Mouse (Mus musculus): ENCODE measurements around the gene Acer1. TPM values are rescaled to one million over a fixed set of nuclear protein-coding genes. Genes with fewer than 3 reads are reported as not detected.

The Acer1 gene
- polyA plus RNA-seq, 1 experiment from 2014 or later: not detected

- Histone ChIP-seq H3K27me3 (no peaks in the 10 kb centered on the region), H3K9me3 (no peaks in the 10 kb centered on the region), H3K27ac (replicated peaks) (no peak overlapping the region), H3K4me1 (no peaks in the 10 kb centered on the region), H3K4me3 (no peak overlapping the region), H3K36me3 (no peaks in the 10 kb centered on the region), H3K9ac (replicated peaks) (no peak overlapping the region), H3K4me2 (replicated peaks) (no peak overlapping the region)
- no peak for ATAC-seq (ENCODE audit: low FRiP score, low read depth)
- 82% methylated on average over 6 of the region's 6 CpGs for WGBS
Observed at GRCm38 (mm10) chr17:56963646-56964045, 18.3 kb downstream of the Acer1 start.

GRCm38 (mm10) chr17:56962642-56963405 lies 19.1 kb downstream of the Acer1 start:
- Histone ChIP-seq H3K4me2 (replicated peaks) (no peak overlapping the region), H3K4me1 (no peaks in the 10 kb centered on the region), H3K36me3 (no peaks in the 10 kb centered on the region), H3K27ac (replicated peaks) (no peak overlapping the region), H3K9ac (replicated peaks) (no peak overlapping the region), H3K27me3 (no peaks in the 10 kb centered on the region), H3K4me3 (no peak overlapping the region), H3K9me3 (no peaks in the 10 kb centered on the region)
- no peak for ATAC-seq (ENCODE audit: low FRiP score, low read depth)
- WGBS: 77% methylated on average over 5 of the region's 5 CpGs

GRCm38 (mm10) chr17:56961880-56962279 lies 20.0 kb downstream of the Acer1 start:
- WGBS: 97% methylated on average over 4 of the region's 4 CpGs
- H3K9ac ChIP-seq (replicated peaks): no peak overlapping the region
- no peaks in the 10 kb centered on the region for H3K36me3 ChIP-seq
- H3K4me2 ChIP-seq (replicated peaks): no peak overlapping the region
- no peak for ATAC-seq (ENCODE audit: low FRiP score, low read depth)
- no peak overlapping the region for H3K27ac ChIP-seq (replicated peaks)
- no peaks in the 10 kb centered on the region for H3K9me3 ChIP-seq
- no peaks in the 10 kb centered on the region for H3K4me1 ChIP-seq
- no peak overlapping the region for H3K4me3 ChIP-seq
- H3K27me3 ChIP-seq: no peaks in the 10 kb centered on the region

- no peaks in the 10 kb centered on the region for H3K36me3 ChIP-seq
Observed at GRCm38 (mm10) chr17:56958667-56959066, 23.3 kb downstream of the Acer1 start.

GRCm38 (mm10) chr17:56957763-56958429 lies 24.0 kb downstream of the Acer1 start:
- Histone ChIP-seq H3K4me3 (no peak overlapping the region), H3K4me1 (no peaks in the 10 kb centered on the region), H3K9ac (replicated peaks) (no peak overlapping the region), H3K27ac (replicated peaks) (no peak overlapping the region), H3K4me2 (replicated peaks) (no peak overlapping the region), H3K9me3 (no peaks in the 10 kb centered on the region), H3K36me3 (no peaks in the 10 kb centered on the region), H3K27me3 (no peaks in the 10 kb centered on the region)
- no peak for ATAC-seq (ENCODE audit: low FRiP score, low read depth)
- WGBS: 36% methylated on average over 11 of the region's 11 CpGs

More at GRCm38 (mm10) chr17:56958667-56959066, 23.3 kb downstream of the Acer1 start:
- Histone ChIP-seq H3K4me3 (no peak overlapping the region), H3K4me1 (no peaks in the 10 kb centered on the region), H3K27ac (replicated peaks) (no peak overlapping the region), H3K27me3 (no peaks in the 10 kb centered on the region), H3K9me3 (no peaks in the 10 kb centered on the region), H3K4me2 (replicated peaks) (no peak overlapping the region), H3K9ac (replicated peaks) (no peak overlapping the region)
- no peak for ATAC-seq (ENCODE audit: low FRiP score, low read depth)
- WGBS: 79% methylated on average over 4 of the region's 4 CpGs

GRCm38 (mm10) chr17:56954871-56955270 lies 27.1 kb downstream of the Acer1 start:
- H3K4me1 ChIP-seq: no peaks in the 10 kb centered on the region
- no peak for ATAC-seq (ENCODE audit: low FRiP score, low read depth)
- no peak overlapping the region for H3K4me3 ChIP-seq
- no peaks in the 10 kb centered on the region for H3K9me3 ChIP-seq
- H3K36me3 ChIP-seq: no peaks in the 10 kb centered on the region
- no peak overlapping the region for H3K4me2 ChIP-seq (replicated peaks)
- H3K27ac ChIP-seq (replicated peaks): no peak overlapping the region
- H3K9ac ChIP-seq (replicated peaks): no peak overlapping the region
- peaks cover 3% of the 10 kb centered on the region; the same call in 1 of the 2 replicates for H3K27me3 ChIP-seq
- WGBS: 86% methylated on average over 7 of the region's 7 CpGs

- Histone ChIP-seq H3K4me1 (no peaks in the 10 kb centered on the region), H3K4me2 (replicated peaks) (no peak overlapping the region), H3K9me3 (no peaks in the 10 kb centered on the region), H3K9ac (replicated peaks) (no peak overlapping the region), H3K27ac (replicated peaks) (no peak overlapping the region), H3K27me3 (peaks cover 3% of the 10 kb centered on the region; the same call in 1 of the 2 replicates), H3K36me3 (no peaks in the 10 kb centered on the region), H3K4me3 (no peak overlapping the region)
- ATAC-seq (ENCODE audit: low FRiP score, low read depth): no peak
- WGBS: 83% methylated on average over 1 of the region's 1 CpGs
Observed at GRCm38 (mm10) chr17:56952639-56953038, 29.3 kb downstream of the Acer1 start.

- no peaks in the 10 kb centered on the region for H3K4me1 ChIP-seq
- no peaks in the 10 kb centered on the region for H3K36me3 ChIP-seq
- 22% methylated on average over 3 of the region's 3 CpGs for WGBS
- no peak overlapping the region for H3K9ac ChIP-seq (replicated peaks)
- no peak overlapping the region for H3K27ac ChIP-seq (replicated peaks)
- no peaks in the 10 kb centered on the region; the same call in 1 of the 2 replicates for H3K9me3 ChIP-seq
- ATAC-seq (ENCODE audit: low FRiP score, low read depth): no peak
- H3K4me3 ChIP-seq: no peak overlapping the region
- peaks cover 3% of the 10 kb centered on the region; the same call in 1 of the 2 replicates for H3K27me3 ChIP-seq
- no peak overlapping the region for H3K4me2 ChIP-seq (replicated peaks)
Observed at GRCm38 (mm10) chr17:56950915-56951314, 31.0 kb downstream of the Acer1 start.

- Histone ChIP-seq H3K36me3 (no peaks in the 10 kb centered on the region), H3K9ac (replicated peaks) (no peak overlapping the region), H3K4me2 (replicated peaks) (no peak overlapping the region), H3K4me1 (peaks cover 15% of the 10 kb centered on the region), H3K4me3 (no peak overlapping the region), H3K27me3 (peaks cover 10% of the 10 kb centered on the region), H3K27ac (replicated peaks) (no peak overlapping the region), H3K9me3 (no peaks in the 10 kb centered on the region)
- 91% methylated on average over 4 of the region's 4 CpGs for WGBS
- ATAC-seq (ENCODE audit: low FRiP score, low read depth): no peak
Observed at GRCm38 (mm10) chr17:56938751-56939150, 43.2 kb downstream of the Acer1 start.

- Histone ChIP-seq H3K27ac (replicated peaks) (no peak overlapping the region), H3K9ac (replicated peaks) (no peak overlapping the region), H3K4me1 (peaks cover 35% of the 10 kb centered on the region), H3K9me3 (no peaks in the 10 kb centered on the region), H3K36me3 (no peaks in the 10 kb centered on the region), H3K27me3 (peaks cover 10% of the 10 kb centered on the region), H3K4me2 (replicated peaks) (no peak overlapping the region), H3K4me3 (no peak overlapping the region)
- no peak for ATAC-seq (ENCODE audit: low FRiP score, low read depth)
- 97% methylated on average over 7 of the region's 7 CpGs for WGBS
Observed at GRCm38 (mm10) chr17:56936731-56937130, 45.2 kb downstream of the Acer1 start.

GRCm38 (mm10) chr17:56935363-56936131 lies 46.4 kb downstream of the Acer1 start, which contains the start of gene Mllt1:
Mllt1 (minus strand) TSS chr17:56935415.
- H3K9me3 ChIP-seq: no peaks in the 10 kb centered on the region
- peaks cover 10% of the 10 kb centered on the region for H3K27me3 ChIP-seq
- H3K36me3 ChIP-seq: no peaks in the 10 kb centered on the region
- 2% methylated on average over 71 of the region's 76 CpGs for WGBS
- peak within 1 kb of the TSS; percentile 98 for H3K9ac ChIP-seq (replicated peaks)
- H3K4me1 ChIP-seq: peaks cover 37% of the 10 kb centered on the region
- peak within 1 kb of the TSS; percentile 92 for H3K4me2 ChIP-seq (replicated peaks)
- ATAC-seq (ENCODE audit: low FRiP score, low read depth): peak; percentile 98
- peak within 1 kb of the TSS; percentile 97 for H3K4me3 ChIP-seq
- H3K27ac ChIP-seq (replicated peaks): peak within 1 kb of the TSS; percentile 86

Measured in midbrain, embryonic 12.5 days (tissue).